Mouse (Mus musculus) kidney, adult 2 months (tissue): ENCODE results near the gene Braf.

Experiments
- CTCF ChIP-seq: fragments of 200-500 bp; conservative IDR thresholded peaks from 2 replicates; pipeline ENCODE4 v1.5.1; 2011; ENCODE audit warnings: low read depth, mild to moderate bottlenecking, control low read depth, low read length, moderate library complexity, mixed read lengths; ENCODE audit not compliant: insufficient read depth, insufficient read length
- POLR2A ChIP-seq: fragments of 200-500 bp; IDR thresholded peaks from one replicate; pipeline ENCODE4 v1.6.1; 2011; ENCODE audit warnings: low read depth, low read length, control low read depth

DNA sequence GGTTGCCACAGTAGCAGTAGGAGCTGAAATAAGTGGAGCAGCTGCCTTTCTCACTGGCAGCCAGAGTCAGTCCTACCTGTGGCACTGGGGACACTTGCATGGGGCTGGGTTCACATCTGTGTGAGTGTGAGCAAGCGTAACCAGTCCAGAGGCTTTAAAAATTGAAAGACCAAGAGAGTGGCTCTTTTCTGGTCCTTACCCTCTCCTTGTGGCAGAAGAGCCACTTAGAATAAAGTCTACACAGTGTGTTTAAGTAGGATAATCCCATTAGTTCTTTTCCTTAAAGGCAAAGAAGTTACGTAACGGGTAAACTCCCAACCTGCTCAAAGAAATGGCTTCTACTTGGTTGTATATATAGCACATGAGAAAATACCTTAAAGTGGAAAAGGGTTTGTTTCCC lies 124.4 kb downstream of the Braf start:
- TF ChIP-seq CTCF (no peak), POLR2A (no peak)
